Mouse (Mus musculus): Measurements from ENCODE around the gene Ptprn2. TPM values are rescaled to one million over a fixed set of nuclear protein-coding genes. Genes with fewer than 3 reads are reported as not detected.

The Ptprn2 gene
- polyA plus RNA-seq, 1 experiment from 2014 or later = 2.9 TPM

DNA sequence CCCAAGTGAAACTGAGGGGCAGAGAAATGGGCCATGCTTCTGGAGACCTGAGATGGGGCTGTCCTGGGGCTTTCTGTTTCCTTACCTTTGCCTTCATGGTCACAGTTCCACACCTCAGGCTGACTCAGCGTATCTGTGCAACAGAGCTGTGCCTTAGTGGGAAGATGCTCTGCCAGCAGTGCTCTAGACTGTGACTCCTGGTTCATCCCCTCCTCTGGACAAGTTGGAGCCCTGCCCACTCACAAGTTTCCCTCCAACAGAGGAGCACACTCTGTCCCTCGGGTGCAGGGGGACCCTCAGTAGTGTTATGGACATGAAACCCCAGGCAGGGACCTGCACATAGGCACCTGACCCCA, 687.0 kb downstream of the Ptprn2 start:
- DNase-seq (ENCODE audit: low spot score) = no peak
- H3K4me3 ChIP-seq (ENCODE audit: low read depth, low read length) = no peak overlapping the region
- no peaks in the 10 kb centered on the region for H3K36me3 ChIP-seq (ENCODE audit: control insufficient read depth, insufficient read depth, low read length)

DNA sequence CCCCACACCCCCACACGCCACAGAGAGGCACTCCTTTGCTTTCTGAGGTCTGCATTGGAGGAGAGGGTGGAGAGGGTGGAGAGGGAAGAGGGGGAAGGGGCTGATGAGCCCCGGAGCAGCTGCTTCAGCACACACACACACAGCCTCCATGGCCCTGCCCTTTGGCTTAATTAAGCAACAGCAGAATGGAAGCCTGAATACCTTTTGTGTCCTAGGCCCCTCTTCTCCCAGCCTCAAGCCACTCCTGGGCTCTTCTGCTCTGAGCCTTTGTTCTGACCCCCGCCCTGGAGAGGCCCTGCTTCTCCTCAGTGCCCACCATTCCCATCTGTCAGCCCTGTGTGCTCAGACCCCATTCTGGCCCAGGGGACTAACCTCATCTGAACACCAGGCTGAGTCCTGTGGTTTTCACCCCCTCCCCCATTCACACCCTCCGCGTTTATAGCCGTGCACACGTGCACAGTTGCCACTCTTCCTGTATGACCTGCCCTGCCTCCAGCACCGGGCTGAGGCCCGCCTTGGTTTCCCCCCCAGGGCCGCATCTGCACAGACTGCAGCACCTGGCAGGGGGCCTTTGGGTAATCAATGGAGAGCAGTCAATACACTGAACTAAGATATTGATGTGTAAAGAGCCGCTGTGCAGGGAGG, 687.5 kb downstream of the Ptprn2 start:
- no peaks in the 10 kb centered on the region for H3K27me3 ChIP-seq (ENCODE audit: control insufficient read depth, insufficient read depth, low read length)
- H3K4me1 ChIP-seq (ENCODE audit: control insufficient read depth, insufficient read depth, low read length) = peaks cover 55% of the 10 kb centered on the region
- DNase-seq (ENCODE audit: low spot score) (peak; percentile 83), ATAC-seq (ENCODE audit: insufficient read depth, low FRiP score, low TSS enrichment) (peak; percentile 94)
- peak overlapping the region; percentile 16; the same call in 1 of the 2 replicates for H3K4me2 ChIP-seq (ENCODE audit: low read depth)
- no peaks in the 10 kb centered on the region for H3K9me3 ChIP-seq (ENCODE audit: control insufficient read depth, low read length)
- 1% methylated on average over 11 of the region's 11 CpGs for WGBS
- H3K4me3 ChIP-seq (ENCODE audit: low read depth, low read length) = no peak overlapping the region
- no peaks in the 10 kb centered on the region for H3K36me3 ChIP-seq (ENCODE audit: control insufficient read depth, insufficient read depth, low read length)
- peak overlapping the region; percentile 35 for H3K9ac ChIP-seq (ENCODE audit: low read length)
- H3K27ac ChIP-seq (ENCODE audit: low read depth, low read length) = peak overlapping the region; percentile 92

More for the DNA sequence above, 687.0 kb downstream of the Ptprn2 start:
- ATAC-seq (ENCODE audit: insufficient read depth, low FRiP score, low TSS enrichment) = peak; percentile 22
- Histone ChIP-seq H3K27me3 (ENCODE audit: control insufficient read depth, insufficient read depth, low read length) (no peaks in the 10 kb centered on the region), H3K27ac (ENCODE audit: low read depth, low read length) (peak overlapping the region; percentile 92), H3K4me1 (ENCODE audit: control insufficient read depth, insufficient read depth, low read length) (peaks cover 55% of the 10 kb centered on the region), H3K9me3 (ENCODE audit: control insufficient read depth, low read length) (no peaks in the 10 kb centered on the region), H3K4me2 (ENCODE audit: low read depth) (0 out of 2 replicates have a peak overlapping the region, but pooled peaks have one; percentile 2), H3K9ac (ENCODE audit: low read length) (peak overlapping the region; percentile 35)
- 27% methylated on average over 2 of the region's 2 CpGs for WGBS

DNA sequence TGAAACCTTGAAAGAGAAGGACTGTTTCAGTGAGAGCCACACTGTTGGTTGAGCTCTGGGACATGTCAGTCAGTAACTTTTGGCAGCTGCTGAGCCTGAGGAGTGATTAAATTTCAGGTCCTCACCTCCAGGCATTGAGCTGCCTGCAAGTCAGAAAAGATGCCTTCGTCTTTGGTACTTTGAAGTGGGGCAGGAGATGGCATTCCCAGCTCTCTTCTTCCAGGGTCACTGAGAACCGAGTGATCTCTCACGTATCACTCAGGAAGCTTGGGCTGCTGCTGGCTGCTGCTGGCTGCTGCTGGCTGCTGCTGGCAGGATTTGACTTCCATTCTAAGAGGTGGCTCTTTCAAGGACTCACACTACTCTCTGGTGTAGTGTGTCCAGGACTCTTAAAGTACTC, 688.7 kb downstream of the Ptprn2 start:
- Histone ChIP-seq H3K36me3 (ENCODE audit: control insufficient read depth, insufficient read depth, low read length) (no peaks in the 10 kb centered on the region), H3K4me2 (ENCODE audit: low read depth) (no peak overlapping the region), H3K9me3 (ENCODE audit: control insufficient read depth, low read length) (no peaks in the 10 kb centered on the region), H3K4me1 (ENCODE audit: control insufficient read depth, insufficient read depth, low read length) (peaks cover 53% of the 10 kb centered on the region), H3K27me3 (ENCODE audit: control insufficient read depth, insufficient read depth, low read length) (no peaks in the 10 kb centered on the region), H3K4me3 (ENCODE audit: low read depth, low read length) (no peak overlapping the region), H3K9ac (ENCODE audit: low read length) (no peak overlapping the region), H3K27ac (ENCODE audit: low read depth, low read length) (no peak overlapping the region)
- no peak for DNase-seq (ENCODE audit: low spot score)
- 9% methylated on average over 3 of the region's 3 CpGs for WGBS
- no peak for ATAC-seq (ENCODE audit: insufficient read depth, low FRiP score, low TSS enrichment)

DNA sequence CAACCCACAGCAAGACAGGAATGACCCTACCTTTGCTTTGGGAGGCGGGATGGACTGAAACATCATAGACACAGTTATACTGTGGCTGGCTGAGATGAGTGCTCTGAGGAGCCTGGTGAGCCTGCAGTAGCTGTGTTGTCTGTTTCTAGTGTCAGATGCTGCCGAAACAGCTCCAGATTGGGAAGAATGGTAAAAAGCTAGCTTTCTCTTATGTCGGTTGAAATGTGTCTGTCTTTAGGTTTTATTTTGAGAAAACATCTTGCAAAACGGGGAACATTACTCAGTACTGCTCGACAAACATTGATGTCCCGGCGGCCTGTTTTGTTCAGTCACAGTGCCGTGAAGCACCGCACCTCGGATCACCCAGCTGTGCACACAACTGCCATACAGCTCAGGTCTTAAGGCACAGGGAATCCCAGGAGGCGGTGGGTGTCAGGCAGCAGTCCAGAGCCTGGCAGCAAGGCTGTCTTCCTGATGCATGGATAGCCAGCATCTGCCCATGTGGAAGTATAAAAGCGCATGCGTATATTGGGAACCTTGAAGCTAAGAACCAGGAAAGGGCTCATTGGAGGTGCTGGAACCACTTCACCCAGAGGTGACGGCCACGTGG, 689.7 kb downstream of the Ptprn2 start:
- no peak overlapping the region for H3K27ac ChIP-seq (ENCODE audit: low read depth, low read length)
- no peak for DNase-seq (ENCODE audit: low spot score)
- H3K9me3 ChIP-seq (ENCODE audit: control insufficient read depth, low read length) = no peaks in the 10 kb centered on the region
- no peaks in the 10 kb centered on the region for H3K27me3 ChIP-seq (ENCODE audit: control insufficient read depth, insufficient read depth, low read length)
- H3K4me2 ChIP-seq (ENCODE audit: low read depth) = no peak overlapping the region
- no peak for ATAC-seq (ENCODE audit: insufficient read depth, low FRiP score, low TSS enrichment)
- peaks cover 46% of the 10 kb centered on the region for H3K4me1 ChIP-seq (ENCODE audit: control insufficient read depth, insufficient read depth, low read length)
- H3K4me3 ChIP-seq (ENCODE audit: low read depth, low read length) = no peak overlapping the region
- 74% methylated on average over 15 of the region's 15 CpGs for WGBS
- no peak overlapping the region for H3K9ac ChIP-seq (ENCODE audit: low read length)
- H3K36me3 ChIP-seq (ENCODE audit: control insufficient read depth, insufficient read depth, low read length) = no peaks in the 10 kb centered on the region

DNA sequence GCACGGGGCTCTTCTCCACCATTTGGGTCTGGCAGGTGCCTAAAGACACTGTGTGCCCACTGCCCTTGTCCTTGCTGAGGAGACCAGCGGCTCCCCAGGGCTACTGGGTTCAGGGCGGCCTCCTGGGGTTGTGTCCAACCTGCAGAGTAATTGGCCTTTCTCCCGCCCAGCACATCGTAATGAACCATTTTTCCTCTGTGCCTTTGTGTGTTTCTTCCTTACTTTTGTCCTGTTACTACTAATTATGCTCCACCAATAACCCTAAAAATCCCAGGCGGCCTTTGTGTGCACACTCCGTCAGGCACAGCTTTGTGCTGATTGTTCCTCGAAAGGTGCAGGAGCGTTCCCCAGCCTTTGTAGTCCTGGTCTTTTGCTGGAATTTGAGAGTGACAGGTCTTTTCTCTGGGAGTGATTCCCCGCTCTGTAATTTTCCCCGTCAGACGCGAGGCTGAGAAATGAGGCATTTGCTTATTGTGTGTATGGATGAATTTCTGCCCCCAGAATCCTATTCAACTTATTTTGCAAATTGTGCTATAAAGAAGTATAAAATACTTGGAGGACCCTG, 690.8 kb downstream of the Ptprn2 start:
- Histone ChIP-seq H3K27ac (ENCODE audit: low read depth, low read length) (peak overlapping the region; percentile 27; the same call in 1 of the 2 replicates), H3K27me3 (ENCODE audit: control insufficient read depth, insufficient read depth, low read length) (no peaks in the 10 kb centered on the region), H3K9me3 (ENCODE audit: control insufficient read depth, low read length) (no peaks in the 10 kb centered on the region), H3K4me2 (ENCODE audit: low read depth) (no peak overlapping the region), H3K9ac (ENCODE audit: low read length) (peak overlapping the region; percentile 10), H3K4me1 (ENCODE audit: control insufficient read depth, insufficient read depth, low read length) (peaks cover 46% of the 10 kb centered on the region), H3K36me3 (ENCODE audit: control insufficient read depth, insufficient read depth, low read length) (no peaks in the 10 kb centered on the region), H3K4me3 (ENCODE audit: low read depth, low read length) (no peak overlapping the region)
- DNase-seq (ENCODE audit: low spot score) (peak; percentile 23), ATAC-seq (ENCODE audit: insufficient read depth, low FRiP score, low TSS enrichment) (no peak)
- WGBS = 35% methylated on average over 13 of the region's 13 CpGs

DNA sequence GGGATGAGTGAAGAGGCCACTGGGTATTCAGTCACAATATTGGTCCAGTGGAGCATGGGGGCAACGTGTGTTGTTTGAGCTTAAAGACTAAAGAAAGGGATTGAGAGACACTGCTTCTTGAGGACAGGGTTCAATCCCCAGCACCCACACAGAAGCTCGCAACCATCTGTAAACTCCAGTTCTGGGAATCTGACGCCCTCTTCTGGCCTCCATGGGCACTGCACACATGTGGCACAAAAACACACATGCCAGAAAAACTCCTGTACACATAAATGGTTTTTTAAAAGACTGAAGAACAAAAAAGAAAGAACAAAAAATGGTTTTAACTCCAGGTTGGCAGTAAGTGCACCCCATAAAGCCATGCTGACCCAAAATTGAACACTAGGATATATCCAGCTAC, 701.6 kb downstream of the Ptprn2 start:
- H3K4me1 ChIP-seq (ENCODE audit: control insufficient read depth, insufficient read depth, low read length) = no peaks in the 10 kb centered on the region
- H3K4me2 ChIP-seq (ENCODE audit: low read depth) = no peak overlapping the region
- DNase-seq (ENCODE audit: low spot score) = no peak
- WGBS = 88% methylated on average over 3 of the region's 3 CpGs
- H3K9me3 ChIP-seq (ENCODE audit: control insufficient read depth, low read length) = no peaks in the 10 kb centered on the region
- no peak overlapping the region for H3K27ac ChIP-seq (ENCODE audit: low read depth, low read length)
- H3K4me3 ChIP-seq (ENCODE audit: low read depth, low read length) = no peak overlapping the region
- peaks cover 14% of the 10 kb centered on the region for H3K36me3 ChIP-seq (ENCODE audit: control insufficient read depth, insufficient read depth, low read length)
- no peaks in the 10 kb centered on the region for H3K27me3 ChIP-seq (ENCODE audit: control insufficient read depth, insufficient read depth, low read length)
- no peak overlapping the region for H3K9ac ChIP-seq (ENCODE audit: low read length)
- no peak for ATAC-seq (ENCODE audit: insufficient read depth, low FRiP score, low TSS enrichment)

DNA sequence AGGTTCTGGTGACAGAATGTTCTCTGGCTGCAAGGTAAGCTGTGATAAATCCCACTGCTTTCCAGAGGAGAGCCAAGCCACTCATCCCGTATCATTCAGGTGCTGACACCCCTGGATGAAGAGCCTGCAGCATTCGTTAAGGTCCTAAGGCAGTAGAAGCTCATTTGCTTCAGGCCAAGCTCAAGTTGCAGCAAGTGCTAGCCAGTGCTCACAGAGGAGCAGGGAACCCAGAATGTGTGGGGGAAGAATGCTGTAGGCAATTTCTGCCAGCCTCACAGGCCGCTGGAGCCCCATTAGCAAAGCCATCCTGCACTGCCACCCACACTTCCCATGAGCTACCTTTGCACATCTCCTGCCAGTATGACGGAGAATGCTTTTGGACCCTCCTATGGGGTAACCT, 706.5 kb downstream of the Ptprn2 start:
- Histone ChIP-seq H3K4me1 (ENCODE audit: control insufficient read depth, insufficient read depth, low read length) (peaks cover 11% of the 10 kb centered on the region), H3K4me2 (ENCODE audit: low read depth) (no peak overlapping the region), H3K4me3 (ENCODE audit: low read depth, low read length) (no peak overlapping the region), H3K27ac (ENCODE audit: low read depth, low read length) (no peak overlapping the region), H3K27me3 (ENCODE audit: control insufficient read depth, insufficient read depth, low read length) (no peaks in the 10 kb centered on the region), H3K9me3 (ENCODE audit: control insufficient read depth, low read length) (no peaks in the 10 kb centered on the region), H3K36me3 (ENCODE audit: control insufficient read depth, insufficient read depth, low read length) (peaks cover under 1% of the 10 kb centered on the region; the same call in 1 of the 2 replicates), H3K9ac (ENCODE audit: low read length) (no peak overlapping the region)
- ATAC-seq (ENCODE audit: insufficient read depth, low FRiP score, low TSS enrichment) (no peak), DNase-seq (ENCODE audit: low spot score) (no peak)
- WGBS = 80% methylated on average over 4 of the region's 4 CpGs

DNA sequence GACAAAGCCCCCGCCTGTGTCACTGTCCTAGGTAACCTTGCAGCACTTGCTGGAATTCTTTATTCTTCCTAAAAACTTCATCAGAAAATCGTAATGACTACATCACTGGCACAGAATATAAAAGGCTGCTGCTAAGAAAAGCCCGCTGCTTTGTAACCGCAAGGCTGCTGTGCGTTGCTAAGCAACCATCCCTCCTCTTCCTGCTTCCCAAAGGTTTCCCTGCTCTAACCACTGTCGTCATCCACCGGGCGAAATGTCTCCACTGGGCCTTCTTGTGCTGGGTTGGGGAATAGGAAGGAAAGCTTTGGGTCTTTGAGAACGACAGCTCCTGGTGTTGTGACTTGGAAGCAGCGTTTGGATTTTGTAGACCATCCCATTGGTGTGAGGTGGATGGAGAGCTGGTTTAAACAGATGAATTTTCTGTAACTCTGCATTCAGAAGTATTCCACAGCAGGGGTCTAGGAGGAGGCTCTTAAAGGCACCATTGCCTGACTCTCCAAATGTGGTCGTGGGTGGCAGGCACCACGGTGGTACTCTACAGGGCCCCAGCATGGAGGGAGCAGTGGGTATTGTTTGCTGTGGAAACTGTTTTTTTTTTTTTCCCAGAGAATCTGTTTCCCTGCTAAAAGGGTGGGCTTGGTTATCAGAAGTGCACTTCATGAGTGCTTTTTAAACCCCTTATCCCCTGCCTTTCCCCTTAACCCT, 711.4 kb downstream of the Ptprn2 start:
- peak overlapping the region; percentile 50; the same call in 1 of the 2 replicates for H3K27ac ChIP-seq (ENCODE audit: low read depth, low read length)
- H3K9me3 ChIP-seq (ENCODE audit: control insufficient read depth, low read length) = no peaks in the 10 kb centered on the region
- peak; percentile 69 for DNase-seq (ENCODE audit: low spot score)
- WGBS = 7% methylated on average over 12 of the region's 12 CpGs
- ATAC-seq (ENCODE audit: insufficient read depth, low FRiP score, low TSS enrichment) = peak; percentile 81
- H3K4me3 ChIP-seq (ENCODE audit: low read depth, low read length) = no peak overlapping the region
- peak overlapping the region; percentile 3; the same call in 1 of the 2 replicates for H3K4me2 ChIP-seq (ENCODE audit: low read depth)
- no peaks in the 10 kb centered on the region for H3K27me3 ChIP-seq (ENCODE audit: control insufficient read depth, insufficient read depth, low read length)
- H3K36me3 ChIP-seq (ENCODE audit: control insufficient read depth, insufficient read depth, low read length) = no peaks in the 10 kb centered on the region
- H3K4me1 ChIP-seq (ENCODE audit: control insufficient read depth, insufficient read depth, low read length) = peaks cover 20% of the 10 kb centered on the region
- H3K9ac ChIP-seq (ENCODE audit: low read length) = no peak overlapping the region
